Mouse (Mus musculus) heart, adult 8-10 months (tissue): ENCODE data around the gene Pcyt1a. TPM values are rescaled to one million over a fixed set of nuclear protein-coding genes. Genes with fewer than 3 reads are reported as not detected.

Experiments
- DNase-seq: peaks from one replicate; pipeline ENCODE4 v3.0.0; 2022; ENCODE audit warnings: low spot score
- total RNA-seq, 4 experiments: library from RNA; stranded (reverse); gene quantifications; 2 replicates each; pipeline ENCODE4 v1.2.4; 2022

Gene Pcyt1a
- total RNA-seq, 4 experiments from 2014 or later = 118 to 125 (median 123) TPM

DNA sequence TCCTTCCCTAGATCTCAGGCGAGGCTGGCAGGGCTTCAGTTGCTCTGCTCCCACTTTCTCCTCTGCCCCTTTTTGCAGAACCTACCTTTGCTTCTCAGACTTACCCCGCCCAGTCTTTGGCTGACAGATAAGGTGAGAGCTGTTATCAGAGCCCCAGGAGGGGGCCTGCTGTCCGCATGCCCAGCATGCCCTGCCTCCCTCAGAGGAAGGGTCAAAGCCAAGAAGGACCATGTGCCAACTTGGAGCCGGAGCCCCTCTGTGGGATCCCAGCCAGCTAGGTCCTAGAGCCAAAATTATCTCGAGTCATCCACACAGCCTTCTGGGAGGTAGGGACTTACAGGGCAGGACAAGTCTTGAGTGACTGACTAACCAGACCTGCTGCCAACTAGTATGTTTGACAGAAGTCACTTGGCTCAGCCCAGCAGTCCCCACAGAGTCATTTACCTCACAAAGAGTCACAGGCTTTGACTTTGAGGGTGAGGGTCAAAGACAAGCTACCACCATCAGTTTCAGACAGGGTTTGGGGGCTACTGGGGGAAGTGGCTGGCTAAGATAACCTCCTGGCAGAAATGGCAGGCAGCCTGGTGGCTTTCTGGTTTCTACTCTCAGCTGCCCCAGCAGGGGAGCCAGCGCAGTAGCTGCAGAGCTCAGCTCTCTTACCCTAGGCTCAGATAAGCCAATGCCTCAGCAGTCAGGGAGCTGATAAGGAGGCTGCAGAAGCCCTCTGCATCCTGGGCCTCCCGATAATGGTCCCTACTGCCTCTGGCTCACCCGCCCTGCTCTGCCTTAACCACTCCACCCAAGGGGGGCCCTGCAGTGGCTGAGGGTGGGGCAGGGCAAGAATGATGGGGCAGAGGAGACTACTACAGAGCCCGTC is 78.6 kb downstream of the Pcyt1a start:
- peak; percentile 16 for DNase-seq

- no peak for DNase-seq
Observed at GRCm38 (mm10) chr16:32510399-32511337, 79.9 kb downstream of the Pcyt1a start.

- no peak for DNase-seq
Observed at GRCm38 (mm10) chr16:32511338-32511734, 80.6 kb downstream of the Pcyt1a start.

GRCm38 (mm10) chr16:32511827-32512490 is 81.2 kb downstream of the Pcyt1a start:
- no peak for DNase-seq

DNA sequence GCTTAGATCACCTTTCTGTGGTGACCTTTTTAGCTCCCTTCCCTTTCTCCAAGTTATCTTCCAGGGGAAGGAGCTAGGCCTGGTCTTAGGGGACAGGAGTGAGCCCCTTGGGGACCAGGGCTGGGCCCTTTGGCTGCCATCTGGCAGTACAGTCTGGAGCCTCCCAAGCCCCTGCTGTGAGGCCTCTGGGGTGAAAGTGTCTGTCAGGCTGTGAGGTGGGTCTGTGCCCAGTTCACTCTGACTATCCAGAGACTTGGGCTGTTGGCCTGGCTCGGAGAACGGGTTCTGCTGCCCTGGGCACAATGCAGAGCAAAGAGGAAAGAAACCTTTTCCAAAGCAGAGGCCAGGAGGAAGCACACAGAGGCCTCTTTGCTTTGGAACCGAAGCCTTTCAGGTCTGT is 82.2 kb downstream of the Pcyt1a start:
- DNase-seq = no peak

DNA sequence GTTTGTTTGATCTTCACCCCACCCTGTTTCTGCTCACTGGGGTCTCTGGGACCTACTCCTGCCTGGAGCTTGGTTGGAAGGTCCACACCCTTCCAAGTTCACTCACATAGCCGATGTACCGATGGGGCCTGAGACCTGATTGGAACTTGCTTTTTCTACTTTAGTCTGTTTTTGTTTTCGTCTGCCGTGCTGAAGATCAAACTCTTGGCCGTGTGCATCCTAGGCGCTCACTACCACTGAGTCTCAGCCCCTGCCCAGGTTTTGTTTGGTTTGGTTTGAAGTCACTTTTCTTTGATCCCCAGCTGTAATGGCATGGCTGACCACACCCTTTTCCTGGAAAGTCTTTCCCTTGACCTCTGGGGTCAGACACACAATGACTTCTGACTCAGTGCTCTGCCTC is 82.7 kb downstream of the Pcyt1a start:
- DNase-seq = no peak

DNA sequence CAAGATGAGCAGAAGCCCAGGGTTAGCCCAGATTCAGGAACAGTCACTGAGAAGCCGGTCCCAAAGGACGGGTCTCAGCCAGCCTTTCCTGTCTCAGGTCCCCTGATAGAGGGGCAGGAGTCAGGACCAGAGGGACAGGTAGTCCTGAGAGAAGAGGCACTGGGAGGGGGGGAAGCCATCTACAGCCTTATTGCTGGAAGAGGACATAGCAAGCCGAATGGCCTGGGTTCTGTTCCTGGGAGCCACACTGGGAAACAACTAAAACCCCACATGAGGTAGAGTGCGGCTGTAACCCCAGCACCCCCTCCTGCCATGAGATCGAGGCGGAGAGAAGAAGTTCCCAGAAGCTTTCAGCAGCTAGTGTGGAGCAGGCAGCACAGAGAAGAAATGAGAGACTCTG is 83.2 kb downstream of the Pcyt1a start:
- no peak for DNase-seq

DNA sequence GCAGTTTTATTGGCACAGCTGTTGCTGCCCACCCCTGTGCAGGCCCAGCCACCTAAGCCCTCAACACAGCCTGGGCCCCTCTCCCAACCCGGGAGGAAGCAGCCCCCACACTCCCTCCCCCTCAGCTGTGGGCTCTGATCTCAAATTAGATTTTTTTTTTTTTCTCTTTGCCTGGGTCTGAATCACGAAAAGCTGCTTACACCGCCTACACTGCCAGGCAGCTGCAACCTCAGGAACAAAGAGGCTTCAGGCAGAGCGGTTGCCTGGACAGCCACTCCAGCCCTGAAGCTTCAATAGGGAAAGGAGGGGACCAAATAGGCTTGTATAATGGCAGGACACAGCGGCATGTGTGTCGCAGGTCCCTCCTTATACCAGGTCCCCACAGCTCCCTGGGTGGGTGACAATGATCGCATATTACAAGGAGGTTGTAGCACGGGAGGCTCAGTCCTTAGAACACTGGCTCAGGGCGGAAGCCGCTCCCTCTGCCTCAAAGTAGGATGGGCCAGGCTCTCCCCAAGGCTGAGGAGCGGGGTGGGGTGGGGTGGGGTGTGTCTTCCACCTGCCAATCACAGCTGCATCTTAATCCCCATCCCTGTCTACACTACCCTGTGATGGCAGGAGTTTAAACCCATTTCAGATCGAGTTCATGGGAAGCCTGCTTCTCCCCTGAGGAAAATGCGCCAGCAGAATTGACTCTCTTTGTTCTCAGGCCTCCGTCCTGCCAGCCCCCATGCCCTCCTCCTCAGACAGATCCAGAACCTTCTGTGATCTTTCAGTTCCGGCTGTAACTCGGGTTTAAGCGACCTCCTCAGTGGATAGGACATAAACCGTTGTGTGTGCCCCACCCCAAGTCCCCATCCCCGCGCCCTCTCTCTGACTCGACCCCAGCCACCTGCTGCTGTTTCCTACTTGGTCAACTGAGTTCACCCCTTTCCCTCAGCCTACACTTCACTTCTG is 85.6 kb downstream of the Pcyt1a start:
- no peak for DNase-seq

GRCm38 (mm10) chr16:32517785-32518481 is 87.2 kb downstream of the Pcyt1a start:
- no peak for DNase-seq

DNA sequence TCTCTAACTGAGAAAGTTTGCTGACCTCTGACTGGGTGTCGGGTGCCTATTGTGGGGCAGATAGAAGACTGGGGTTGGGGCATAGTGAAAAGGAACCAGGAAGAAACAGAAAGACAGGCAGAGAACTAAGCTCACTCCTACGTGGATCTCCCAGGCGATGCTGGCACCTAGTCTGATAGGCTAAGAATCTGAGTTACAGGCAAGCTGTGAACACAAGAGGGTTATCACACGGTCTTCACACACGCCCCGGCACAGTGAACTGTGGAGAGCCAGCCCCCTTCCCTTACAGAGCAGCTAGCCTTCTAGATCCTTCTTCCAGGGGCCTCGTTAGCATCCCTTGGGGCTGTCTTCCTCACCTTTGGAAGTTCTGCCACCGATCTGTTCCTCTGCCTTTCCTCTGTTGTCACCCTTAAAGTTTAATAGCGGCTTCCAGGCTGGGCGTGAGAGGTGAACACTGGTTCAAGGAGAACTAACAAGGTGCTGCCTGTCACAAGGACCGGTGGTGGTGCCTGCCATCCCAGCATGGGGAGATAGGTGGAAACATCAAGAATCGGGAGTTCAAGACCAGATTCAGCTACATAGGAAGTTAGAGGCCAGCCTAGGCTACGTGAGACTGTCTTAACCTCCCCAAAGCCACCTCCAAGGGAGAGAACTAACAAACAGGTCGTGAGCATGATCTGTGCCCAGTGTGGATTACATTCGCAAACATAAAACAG is 89.1 kb downstream of the Pcyt1a start:
- DNase-seq = no peak

DNA sequence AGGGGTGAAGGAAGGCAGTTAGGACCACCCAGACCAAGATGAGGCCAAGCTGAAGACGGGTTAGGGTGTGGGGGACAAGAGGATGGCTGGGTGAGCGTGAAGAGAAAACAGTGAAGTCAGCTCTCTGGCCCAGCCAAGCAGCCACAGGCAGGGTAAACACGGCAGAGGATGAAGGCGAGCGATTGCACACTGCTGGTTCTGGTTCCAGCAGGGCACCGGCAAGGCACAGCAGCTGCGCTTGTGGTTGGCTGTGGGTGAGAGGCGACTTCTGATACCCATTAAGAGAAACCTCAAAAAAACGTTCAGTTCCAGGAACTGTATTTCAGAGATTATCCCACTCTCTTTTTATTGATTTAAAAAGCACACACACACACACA is 89.6 kb downstream of the Pcyt1a start:
- no peak for DNase-seq

GRCm38 (mm10) chr16:32522578-32523194 is 92.0 kb downstream of the Pcyt1a start:
- peak; percentile 19 for DNase-seq

GRCm38 (mm10) chr16:32523462-32524243 is 92.9 kb downstream of the Pcyt1a start:
- DNase-seq = peak; percentile 54

DNA sequence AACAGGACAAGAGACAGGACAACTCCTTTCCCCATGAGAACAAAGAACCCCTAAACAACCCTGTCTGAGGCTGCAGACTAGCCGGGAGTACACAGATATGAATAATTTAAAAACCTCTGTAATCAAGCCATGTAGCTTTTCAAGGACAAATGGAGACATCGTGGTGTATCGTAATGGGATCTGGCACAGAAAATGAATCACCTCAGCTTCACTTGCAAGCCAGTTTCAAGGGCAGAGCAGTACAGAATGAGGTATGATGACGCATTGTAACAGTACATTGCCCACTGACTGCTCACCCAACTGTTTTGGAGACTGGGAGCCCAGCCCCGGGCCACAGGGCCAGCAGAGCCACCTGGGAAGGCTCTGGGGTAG is 93.5 kb downstream of the Pcyt1a start:
- DNase-seq = no peak
